Mouse (Mus musculus) limb, embryonic 15.5 days (tissue): ENCODE measurements around the gene Ttc19. TPM values are rescaled to one million over a fixed set of nuclear protein-coding genes. Genes with fewer than 3 reads are reported as not detected.

Experiments
- ATAC-seq: fragments of 200-750 bp; cut with Nextera tagmentation; 2 replicates; pipeline ENCODE4 v1.8.0; 2017; ENCODE audit warnings: low read depth, moderate TSS enrichment; ENCODE audit not compliant: insufficient number of reproducible peaks, low FRiP score, low TSS enrichment
- H3K27ac ChIP-seq: fragments of 300-500 bp; sonication (generic); 2 replicates; pipeline ENCODE4 v1.5.1; 2015; ENCODE audit warnings: moderate library complexity, mild to moderate bottlenecking, inconsistent platforms
- H3K27me3 ChIP-seq: fragments of 300-500 bp; sonication (generic); 2 replicates; pipeline ENCODE4 v1.6.1; 2015; ENCODE audit warnings: inconsistent platforms
- H3K36me3 ChIP-seq: fragments of 300-500 bp; sonication (generic); 2 replicates; pipeline ENCODE4 v1.6.1; 2015; ENCODE audit warnings: inconsistent platforms
- H3K4me1 ChIP-seq: fragments of 300-500 bp; sonication (generic); 2 replicates; pipeline ENCODE4 v1.6.1; 2015; ENCODE audit warnings: inconsistent platforms
- H3K4me2 ChIP-seq: fragments of 300-500 bp; sonication (generic); 2 replicates; pipeline ENCODE4 v1.6.1; 2015; ENCODE audit warnings: mild to moderate bottlenecking, inconsistent platforms
- H3K4me3 ChIP-seq: fragments of 300-500 bp; sonication (generic); 2 replicates; pipeline ENCODE4 v1.5.1; 2015; ENCODE audit warnings: mild to moderate bottlenecking, inconsistent platforms
- H3K9ac ChIP-seq: fragments of 300-500 bp; sonication (generic); 2 replicates; pipeline ENCODE4 v1.6.1; 2015; ENCODE audit warnings: inconsistent platforms
- H3K9me3 ChIP-seq: fragments of 300-500 bp; sonication (generic); 2 replicates; pipeline ENCODE4 v1.6.1; 2016; ENCODE audit warnings: inconsistent platforms
- WGBS: fragments of 180-500 bp; shearing (Covaris S2); methylation state at CpG from one replicate; pipeline ENCODE4 v1.1.7; 2015; 5-methylcytosine and 5-hydroxymethylcytosine counted together
- polyA plus RNA-seq: library from polyadenylated mRNA; unstranded; fragments of >200 nt; fragmentation: Nextera tagmentation; extraction: Ambion mirVana; gene quantifications from 2 replicates; pipeline ENCODE4 v1.2.1, GENCODE M21; 2015

Gene Ttc19
- 17.0 and 19.1 TPM in 2 replicates for polyA plus RNA-seq

GRCm38 (mm10) chr11:62280675-62281600 lies at the start of gene Ttc19, which contains the start of gene Zswim7:
Ttc19 (plus strand) TSS chr11:62281473.
Zswim7 (minus strand) TSS chr11:62281375.
- Histone ChIP-seq H3K27me3 (no peaks in the 10 kb centered on the region), H3K9me3 (no peaks in the 10 kb centered on the region), H3K36me3 (peaks cover 8% of the 10 kb centered on the region), H3K27ac (peak within 1 kb of the TSS; percentile 93), H3K4me3 (peak within 1 kb of the TSS; percentile 95), H3K4me1 (peaks cover 4% of the 10 kb centered on the region; the same call in 1 of the 2 replicates), H3K4me2 (peak within 1 kb of the TSS; percentile 56), H3K9ac (peak within 1 kb of the TSS; percentile 82)
- peak; percentile 96 for ATAC-seq
- under 1% methylated on average over 66 of the region's 68 CpGs for WGBS

- no peak overlapping the region for H3K27ac ChIP-seq
- no peak overlapping the region for H3K9ac ChIP-seq
- H3K4me1 ChIP-seq, result 0 out of 2 replicates have a peak, but pooled peaks cover 2% of the 10 kb centered on the region
- H3K9me3 ChIP-seq, result no peaks in the 10 kb centered on the region
- no peak overlapping the region for H3K4me3 ChIP-seq
- no peaks in the 10 kb centered on the region; the same call in 1 of the 2 replicates for H3K27me3 ChIP-seq
- H3K4me2 ChIP-seq, result no peak overlapping the region
- H3K36me3 ChIP-seq, result no peaks in the 10 kb centered on the region
- WGBS, result 69% methylated on average over 12 of the region's 12 CpGs
- no peak for ATAC-seq
Measured at GRCm38 (mm10) chr11:62240631-62241261, 40.5 kb upstream of the Ttc19 start.

GRCm38 (mm10) chr11:62243871-62244270 lies 37.4 kb upstream of the Ttc19 start:
- Histone ChIP-seq H3K36me3 (no peaks in the 10 kb centered on the region), H3K27me3 (peaks cover 8% of the 10 kb centered on the region; the same call in 1 of the 2 replicates), H3K27ac (no peak overlapping the region), H3K4me1 (peaks cover 9% of the 10 kb centered on the region; the same call in 1 of the 2 replicates), H3K4me2 (no peak overlapping the region), H3K9ac (no peak overlapping the region), H3K9me3 (no peaks in the 10 kb centered on the region), H3K4me3 (no peak overlapping the region)
- 74% methylated on average over 8 of the region's 8 CpGs for WGBS
- no peak for ATAC-seq

GRCm38 (mm10) chr11:62244471-62244870 lies 36.8 kb upstream of the Ttc19 start:
- Histone ChIP-seq H3K27ac (no peak overlapping the region), H3K9ac (no peak overlapping the region), H3K9me3 (no peaks in the 10 kb centered on the region), H3K36me3 (no peaks in the 10 kb centered on the region), H3K4me3 (no peak overlapping the region), H3K4me2 (no peak overlapping the region), H3K27me3 (peaks cover 11% of the 10 kb centered on the region; the same call in 1 of the 2 replicates), H3K4me1 (peaks cover 15% of the 10 kb centered on the region)
- 84% methylated on average over 4 of the region's 4 CpGs for WGBS
- ATAC-seq, result no peak

- Histone ChIP-seq H3K27ac (no peak overlapping the region), H3K9ac (peak overlapping the region; percentile 60; the same call in 1 of the 2 replicates), H3K4me3 (peak overlapping the region; percentile 67), H3K4me2 (peak overlapping the region; percentile 99), H3K27me3 (0 out of 2 replicates have a peak, but pooled peaks cover 11% of the 10 kb centered on the region), H3K9me3 (no peaks in the 10 kb centered on the region), H3K36me3 (no peaks in the 10 kb centered on the region), H3K4me1 (peaks cover 45% of the 10 kb centered on the region)
- ATAC-seq, result no peak
- WGBS, result 37% methylated on average over 18 of the region's 18 CpGs
Measured at GRCm38 (mm10) chr11:62247759-62248400, 33.4 kb upstream of the Ttc19 start.

- peak; percentile 62; the same call in 1 of the 2 replicates for ATAC-seq
- peak within 1 kb of the TSS; percentile 60 for H3K9ac ChIP-seq
- H3K4me3 ChIP-seq, result peak within 1 kb of the TSS; percentile 67
- H3K9me3 ChIP-seq, result no peaks in the 10 kb centered on the region
- H3K27ac ChIP-seq, result peak within 1 kb of the TSS; percentile 54; the same call in 1 of the 2 replicates
- 0 out of 2 replicates have a peak, but pooled peaks cover 11% of the 10 kb centered on the region for H3K27me3 ChIP-seq
- H3K4me2 ChIP-seq, result peak within 1 kb of the TSS; percentile 99
- H3K4me1 ChIP-seq, result peaks cover 45% of the 10 kb centered on the region
- under 1% methylated on average over 65 of the region's 69 CpGs for WGBS
- no peaks in the 10 kb centered on the region for H3K36me3 ChIP-seq
Measured at GRCm38 (mm10) chr11:62248401-62249244, 32.6 kb upstream of the Ttc19 start, which contains the start of gene Adora2b. Adora2b (plus strand) TSS chr11:62248984.

- WGBS, result 1% methylated on average over 35 of the region's 35 CpGs
- ATAC-seq, result no peak
Measured at GRCm38 (mm10) chr11:62249266-62250037, 31.8 kb upstream of the Ttc19 start.

GRCm38 (mm10) chr11:62251047-62251446 lies 30.2 kb upstream of the Ttc19 start:
- ATAC-seq, result peak; percentile 64
- Histone ChIP-seq H3K4me1 (peaks cover 45% of the 10 kb centered on the region), H3K4me3 (peak overlapping the region; percentile 67), H3K4me2 (peak overlapping the region; percentile 99), H3K9ac (peak overlapping the region; percentile 18; the same call in 1 of the 2 replicates), H3K36me3 (no peaks in the 10 kb centered on the region), H3K27ac (peak overlapping the region; percentile 67; the same call in 1 of the 2 replicates), H3K9me3 (no peaks in the 10 kb centered on the region), H3K27me3 (0 out of 2 replicates have a peak, but pooled peaks cover 11% of the 10 kb centered on the region)
- 8% methylated on average over 11 of the region's 11 CpGs for WGBS

More at GRCm38 (mm10) chr11:62249266-62250037, 31.8 kb upstream of the Ttc19 start:
- H3K27me3 ChIP-seq, result 0 out of 2 replicates have a peak, but pooled peaks cover 11% of the 10 kb centered on the region
- no peaks in the 10 kb centered on the region for H3K9me3 ChIP-seq
- H3K9ac ChIP-seq, result peak overlapping the region; percentile 60
- H3K4me1 ChIP-seq, result peaks cover 45% of the 10 kb centered on the region
- no peaks in the 10 kb centered on the region for H3K36me3 ChIP-seq
- H3K4me3 ChIP-seq, result peak overlapping the region; percentile 67
- H3K27ac ChIP-seq, result peak overlapping the region; percentile 54; the same call in 1 of the 2 replicates
- H3K4me2 ChIP-seq, result peak overlapping the region; percentile 99

- Histone ChIP-seq H3K4me3 (no peak overlapping the region), H3K4me2 (no peak overlapping the region), H3K27me3 (0 out of 2 replicates have a peak, but pooled peaks cover 8% of the 10 kb centered on the region), H3K27ac (no peak overlapping the region), H3K9me3 (no peaks in the 10 kb centered on the region), H3K36me3 (no peaks in the 10 kb centered on the region), H3K9ac (no peak overlapping the region), H3K4me1 (peaks cover 41% of the 10 kb centered on the region)
- ATAC-seq, result no peak
- WGBS, result 64% methylated on average over 5 of the region's 5 CpGs
Measured at GRCm38 (mm10) chr11:62253380-62253779, 27.9 kb upstream of the Ttc19 start.

GRCm38 (mm10) chr11:62259214-62259613 lies 22.1 kb upstream of the Ttc19 start:
- Histone ChIP-seq H3K4me2 (no peak overlapping the region), H3K9me3 (no peaks in the 10 kb centered on the region), H3K9ac (no peak overlapping the region), H3K27ac (no peak overlapping the region), H3K27me3 (no peaks in the 10 kb centered on the region), H3K4me1 (no peaks in the 10 kb centered on the region), H3K4me3 (no peak overlapping the region), H3K36me3 (no peaks in the 10 kb centered on the region)
- WGBS, result 51% methylated on average over 5 of the region's 5 CpGs
- ATAC-seq, result no peak
